ENCODE assay signal across 8 mouse cellular contexts in genomic region chr5:100158301-100158700, GRCm38 (mm10). TPM values are rescaled to one million over a fixed set of nuclear protein-coding genes. Genes with fewer than 3 reads are reported as not detected.
DNase-seq lines count a peak whose midpoint lies in the region; ATAC-seq and TF ChIP-seq lines count a peak whose summit lies in the region.

No protein-coding gene starts in this region.

- peaks cover 9% of the 10 kb centered on the region; the same call in 1 of the 2 replicates for H3K27me3 ChIP-seq in lung, embryonic 15.5 days
- H3K27me3 ChIP-seq in embryonic facial prominence, embryonic 12.5 days = peaks cover 40% of the 10 kb centered on the region
- H3K27me3 ChIP-seq in midbrain, postnatal 0 days (ENCODE audit: insufficient read depth, low read length) = no peaks in the 10 kb centered on the region

- no peaks in the 10 kb centered on the region for H3K9me3 ChIP-seq in lung, embryonic 15.5 days
- H3K9me3 ChIP-seq in embryonic facial prominence, embryonic 12.5 days = no peaks in the 10 kb centered on the region
- H3K9me3 ChIP-seq in midbrain, postnatal 0 days (ENCODE audit: low read length) = no peaks in the 10 kb centered on the region

- 22% methylated on average over 13 of the region's 13 CpGs for WGBS in lung, embryonic 15.5 days
- 15% methylated on average over 13 of the region's 13 CpGs for WGBS in embryonic facial prominence, embryonic 12.5 days
- WGBS in midbrain, postnatal 0 days = 7% methylated on average over 13 of the region's 13 CpGs

- peak overlapping the region; percentile 61 for H3K9ac ChIP-seq in lung, embryonic 15.5 days
- H3K9ac ChIP-seq in embryonic facial prominence, embryonic 12.5 days = no peak overlapping the region; the same call in 1 of the 2 replicates
- H3K9ac ChIP-seq in midbrain, postnatal 0 days (replicated peaks; ENCODE audit: low read length, poor library complexity, severe bottlenecking) = peak overlapping the region; percentile 79

- H3K4me2 ChIP-seq in lung, embryonic 15.5 days = peak overlapping the region; percentile 93
- peak overlapping the region; percentile 100 for H3K4me2 ChIP-seq in embryonic facial prominence, embryonic 12.5 days (replicated peaks)
- H3K4me2 ChIP-seq in midbrain, postnatal 0 days (ENCODE audit: low read depth, low read length, poor library complexity, severe bottlenecking) = peak overlapping the region; percentile 79

- peak overlapping the region; percentile 59 for H3K4me3 ChIP-seq in lung, embryonic 15.5 days
- H3K4me3 ChIP-seq in embryonic facial prominence, embryonic 12.5 days = peak overlapping the region; percentile 80
- peak overlapping the region; percentile 82 for H3K4me3 ChIP-seq in midbrain, postnatal 0 days (ENCODE audit: low read depth, low read length)

- no peaks in the 10 kb centered on the region for H3K36me3 ChIP-seq in lung, embryonic 15.5 days
- H3K36me3 ChIP-seq in embryonic facial prominence, embryonic 12.5 days = no peaks in the 10 kb centered on the region
- H3K36me3 ChIP-seq in midbrain, postnatal 0 days (ENCODE audit: insufficient read depth, low read length) = no peaks in the 10 kb centered on the region

- ATAC-seq in lung, embryonic 15.5 days (ENCODE audit: borderline replicate concordance, extremely low read depth, low FRiP score, low TSS enrichment) = no peak
- no peak for ATAC-seq in embryonic facial prominence, embryonic 12.5 days (ENCODE audit: insufficient number of reproducible peaks, insufficient read depth, low FRiP score, low TSS enrichment)
- no peak for ATAC-seq in midbrain, postnatal 0 days (ENCODE audit: low FRiP score)

- TF ChIP-seq CTCF in midbrain, postnatal 0 days (IDR thresholded peaks at IDR 0.05) = no peak

- peaks cover 4% of the 10 kb centered on the region for H3K4me1 ChIP-seq in lung, embryonic 15.5 days
- H3K4me1 ChIP-seq in embryonic facial prominence, embryonic 12.5 days = peaks cover 3% of the 10 kb centered on the region; the same call in 1 of the 2 replicates
- no peaks in the 10 kb centered on the region; the same call in 1 of the 2 replicates for H3K4me1 ChIP-seq in midbrain, postnatal 0 days (ENCODE audit: insufficient read depth, low read length)

- no peak overlapping the region for H3K27ac ChIP-seq in lung, embryonic 15.5 days
- H3K27ac ChIP-seq in embryonic facial prominence, embryonic 12.5 days = no peak overlapping the region
- H3K27ac ChIP-seq in midbrain, postnatal 0 days (ENCODE audit: low read depth, low read length) = peak overlapping the region; percentile 67; the same call in 1 of the 2 replicates

- DNase-seq in lung, postnatal 36 days = no peak
- DNase-seq in kidney, adult 9 months = peak; percentile 13
- no peak for DNase-seq in midbrain, postnatal 0 days (ENCODE audit: low spot score)
- no peak for DNase-seq in c-Kit-positive CD71-positive TER-119-positive erythroid progenitor cells, embryonic 14.5 days (ENCODE audit: low spot score)
- DNase-seq in layer of hippocampus, adult 11-12 months (ENCODE audit: low spot score) = no peak
- no peak for DNase-seq in gastrocnemius, postnatal 25 days

RNA-seq across cellular contexts. Expression of gene Tmem150c, which starts 1.3 kb away (rescaled TPM):
- 7.9 and 9.8 TPM in 2 replicates for polyA plus RNA-seq in lung, embryonic 15.5 days (2015; fragmentation: Nextera tagmentation; extraction: Ambion mirVana)
- polyA plus RNA-seq in embryonic facial prominence, embryonic 12.5 days (2016; fragmentation: Nextera tagmentation; extraction: Ambion mirVana) = 1.9 and 2.8 TPM in 2 replicates
- total RNA-seq in midbrain, postnatal 0 days (2014; rRNA removed) = 63.7 and 83.0 TPM in 2 replicates
- polyA plus RNA-seq in midbrain, postnatal 0 days (2015; fragmentation: Nextera tagmentation; extraction: Ambion mirVana) = 42.9 and 49.1 TPM in 2 replicates
- total RNA-seq in gastrocnemius, postnatal 25 days (2021) = 1 to 10 TPM; 1.5 to 2.4 TPM
